Mouse (Mus musculus): Measurements from ENCODE around the gene Rabep1. TPM values are rescaled to one million over a fixed set of nuclear protein-coding genes. Genes with fewer than 3 reads are reported as not detected.

Rabep1 gene
- polyA plus RNA-seq, 1 experiment from 2014 or later, result 50.3 TPM

- Histone ChIP-seq H3K4me1 (ENCODE audit: control insufficient read depth, insufficient read depth, low read length) (peaks cover 7% of the 10 kb centered on the region), H3K4me3 (ENCODE audit: low read depth, low read length) (peak within 1 kb of the TSS; percentile 99), H3K4me2 (ENCODE audit: low read length) (peak within 1 kb of the TSS; percentile 77), H3K9ac (ENCODE audit: low read length) (peak within 1 kb of the TSS; percentile 91), H3K9me3 (replicated peaks; ENCODE audit: control insufficient read depth, low read length) (no peaks in the 10 kb centered on the region), H3K27me3 (replicated peaks; ENCODE audit: control insufficient read depth, insufficient read depth, low read length) (no peaks in the 10 kb centered on the region), H3K36me3 (ENCODE audit: control insufficient read depth, insufficient read depth, low read length) (peaks cover 63% of the 10 kb centered on the region), H3K27ac (ENCODE audit: low read depth, low read length) (no peak within 1 kb of the TSS)
- under 1% methylated on average over 64 of the region's 64 CpGs for WGBS
- ATAC-seq, result peak; percentile 98
- peak; percentile 88 for DNase-seq (ENCODE audit: low spot score)
Observed at GRCm38 (mm10) chr11:70982557-70983228, 138.1 kb downstream of the Rabep1 start, which contains the start of gene C1qbp. C1qbp (minus strand) TSS chr11:70983026.

Other genes with a start within 250 kb of the Rabep1 start
- not detected in 2 replicates for gene 4930544D05Rik, start 228.9 kb upstream of the Rabep1 start, polyA plus RNA-seq (2014; fragmentation: Nextera tagmentation; extraction: Ambion mirVana)
- not detected in 2 replicates for gene Chrne, start 225.6 kb upstream of the Rabep1 start, polyA plus RNA-seq (2014; fragmentation: Nextera tagmentation; extraction: Ambion mirVana)
- 0.17 and 0.22 TPM in 2 replicates for gene Gp1ba, start 205.7 kb upstream of the Rabep1 start, polyA plus RNA-seq (2014; fragmentation: Nextera tagmentation; extraction: Ambion mirVana)
- gene Rnf167, start 197.5 kb upstream of the Rabep1 start, polyA plus RNA-seq (2014; fragmentation: Nextera tagmentation; extraction: Ambion mirVana), result 105 and 118 TPM in 2 replicates
- 165 and 190 TPM in 2 replicates for gene Slc25a11, start 197.3 kb upstream of the Rabep1 start, polyA plus RNA-seq (2014; fragmentation: Nextera tagmentation; extraction: Ambion mirVana)
- 793 and 798 TPM in 2 replicates for gene Pfn1, start 190.1 kb upstream of the Rabep1 start, polyA plus RNA-seq (2014; fragmentation: Nextera tagmentation; extraction: Ambion mirVana)
- 5.7 and 5.9 TPM in 2 replicates for gene Eno3, start 187.6 kb upstream of the Rabep1 start, polyA plus RNA-seq (2014; fragmentation: Nextera tagmentation; extraction: Ambion mirVana)
- 65.4 and 83.9 TPM in 2 replicates for gene Spag7, start 175.4 kb upstream of the Rabep1 start, polyA plus RNA-seq (2014; fragmentation: Nextera tagmentation; extraction: Ambion mirVana)
- 8.7 and 14.9 TPM in 2 replicates for gene Camta2, start 156.7 kb upstream of the Rabep1 start, polyA plus RNA-seq (2014; fragmentation: Nextera tagmentation; extraction: Ambion mirVana)
- 0.75 and 1.1 TPM in 2 replicates for gene Inca1, start 144.6 kb upstream of the Rabep1 start, polyA plus RNA-seq (2014; fragmentation: Nextera tagmentation; extraction: Ambion mirVana)
- 4.6 and 4.7 TPM in 2 replicates for gene Kif1c, start 144.2 kb upstream of the Rabep1 start, polyA plus RNA-seq (2014; fragmentation: Nextera tagmentation; extraction: Ambion mirVana)
- gene Zfp3, start 80.6 kb upstream of the Rabep1 start, polyA plus RNA-seq (2014; fragmentation: Nextera tagmentation; extraction: Ambion mirVana), result 14.9 and 16.2 TPM in 2 replicates
- not detected in 2 replicates for gene Scimp, start 32.2 kb upstream of the Rabep1 start, polyA plus RNA-seq (2014; fragmentation: Nextera tagmentation; extraction: Ambion mirVana)
- 156 and 160 TPM in 2 replicates for gene Nup88, start 125.2 kb downstream of the Rabep1 start, polyA plus RNA-seq (2014; fragmentation: Nextera tagmentation; extraction: Ambion mirVana)
- gene Rpain, start 125.4 kb downstream of the Rabep1 start, polyA plus RNA-seq (2014; fragmentation: Nextera tagmentation; extraction: Ambion mirVana), result 81.1 and 83.8 TPM in 2 replicates
- gene C1qbp, start 138.2 kb downstream of the Rabep1 start, polyA plus RNA-seq (2014; fragmentation: Nextera tagmentation; extraction: Ambion mirVana), result 180 and 191 TPM in 2 replicates
- 11.9 and 15.3 TPM in 2 replicates for gene Dhx33, start 159.7 kb downstream of the Rabep1 start, polyA plus RNA-seq (2014; fragmentation: Nextera tagmentation; extraction: Ambion mirVana)
- 25.8 and 27.1 TPM in 2 replicates for gene Mis12, start 174.8 kb downstream of the Rabep1 start, polyA plus RNA-seq (2014; fragmentation: Nextera tagmentation; extraction: Ambion mirVana)
- 28.8 and 34.4 TPM in 2 replicates for gene Derl2, start 175.1 kb downstream of the Rabep1 start, polyA plus RNA-seq (2014; fragmentation: Nextera tagmentation; extraction: Ambion mirVana)
- gene 6330403K07Rik, start 188.7 kb downstream of the Rabep1 start, polyA plus RNA-seq (2014; fragmentation: Nextera tagmentation; extraction: Ambion mirVana), result 336 and 342 TPM in 2 replicates

Measured in forebrain, embryonic 14.5 days (tissue).